Mouse (Mus musculus): ENCODE data around the gene Dnajb6. TPM values are rescaled to one million over a fixed set of nuclear protein-coding genes. Genes with fewer than 3 reads are reported as not detected.

The Dnajb6 gene
- polyA plus RNA-seq, 1 experiment from 2014 or later, result 132 TPM

DNA sequence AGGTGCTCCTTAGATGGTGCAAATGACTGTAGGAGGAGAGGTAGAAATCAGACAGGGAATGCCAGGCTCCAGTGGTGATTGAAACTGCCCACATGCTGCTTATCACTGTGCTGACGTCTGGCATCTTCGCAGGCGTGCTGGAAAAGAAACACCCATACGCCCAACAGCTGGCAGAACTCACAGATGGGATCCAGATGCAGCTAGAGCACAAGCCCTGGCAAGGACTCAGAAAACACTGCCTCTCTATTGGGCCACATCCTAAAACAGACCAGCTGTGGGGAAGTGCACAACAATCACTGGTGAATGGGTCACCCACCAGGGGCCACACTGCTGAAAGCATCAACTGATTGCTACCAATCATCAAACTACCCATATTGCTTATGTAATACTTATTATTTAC is 91.3 kb downstream of the Dnajb6 start:
- Histone ChIP-seq H3K4me1 (ENCODE audit: insufficient read depth, low read length) (no peaks in the 10 kb centered on the region), H3K27ac (ENCODE audit: low read length) (no peak overlapping the region), H3K9me3 (ENCODE audit: low read length) (no peaks in the 10 kb centered on the region), H3K36me3 (ENCODE audit: insufficient read depth, low read length) (no peaks in the 10 kb centered on the region), H3K27me3 (ENCODE audit: insufficient read depth, low read length) (no peaks in the 10 kb centered on the region), H3K4me2 (replicated peaks; ENCODE audit: low read depth, low read length) (no peak overlapping the region), H3K4me3 (ENCODE audit: low read length) (no peak overlapping the region), H3K9ac (replicated peaks; ENCODE audit: low read length) (no peak overlapping the region)
- 55% methylated on average over 4 of the region's 4 CpGs for WGBS
- 0 out of 2 replicates have a peak, but pooled peaks have one; percentile 51 for ATAC-seq (ENCODE audit: low FRiP score, low TSS enrichment)

DNA sequence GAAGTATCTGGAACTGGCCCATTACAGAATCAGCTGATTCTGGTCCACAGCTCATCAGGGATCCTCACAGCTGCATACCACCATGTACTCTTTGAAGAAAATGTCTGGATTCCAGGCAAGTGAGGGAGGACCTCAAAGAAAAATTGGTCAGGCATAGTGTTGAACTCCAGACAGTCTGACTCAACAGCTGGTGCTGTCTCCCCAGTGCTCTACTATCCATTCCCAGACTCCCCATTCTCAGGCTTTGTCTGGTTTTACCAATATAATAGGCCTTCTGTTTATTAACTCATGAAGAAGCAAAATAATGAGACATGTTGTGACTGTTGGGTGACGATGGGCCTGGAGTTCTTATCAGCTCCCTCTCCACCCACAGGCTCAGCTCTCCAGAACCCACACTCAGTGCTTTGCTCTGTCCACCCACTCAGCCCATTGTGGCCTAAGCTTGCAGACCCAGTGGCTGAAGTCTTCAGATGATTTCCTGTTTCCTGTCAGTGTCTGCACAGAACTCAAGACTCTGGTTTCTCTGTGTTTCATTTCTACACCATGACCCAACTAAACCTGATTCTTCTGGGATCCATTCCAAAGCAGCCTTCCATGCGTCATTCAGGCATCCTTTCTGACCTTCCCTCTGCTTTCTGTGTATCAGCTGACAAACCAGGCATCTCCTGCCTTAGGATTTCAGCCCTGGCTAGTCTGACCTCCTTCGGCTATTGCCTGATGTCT is 107.1 kb downstream of the Dnajb6 start:
- Histone ChIP-seq H3K36me3 (ENCODE audit: insufficient read depth, low read length) (no peaks in the 10 kb centered on the region), H3K4me2 (replicated peaks; ENCODE audit: low read depth, low read length) (no peak overlapping the region), H3K27me3 (ENCODE audit: insufficient read depth, low read length) (no peaks in the 10 kb centered on the region), H3K4me3 (ENCODE audit: low read length) (no peak overlapping the region), H3K9me3 (ENCODE audit: low read length) (no peaks in the 10 kb centered on the region), H3K9ac (replicated peaks; ENCODE audit: low read length) (no peak overlapping the region), H3K4me1 (ENCODE audit: insufficient read depth, low read length) (no peaks in the 10 kb centered on the region), H3K27ac (ENCODE audit: low read length) (no peak overlapping the region)
- WGBS, result 44% methylated on average over 3 of the region's 3 CpGs
- no peak for ATAC-seq (ENCODE audit: low FRiP score, low TSS enrichment)

DNA sequence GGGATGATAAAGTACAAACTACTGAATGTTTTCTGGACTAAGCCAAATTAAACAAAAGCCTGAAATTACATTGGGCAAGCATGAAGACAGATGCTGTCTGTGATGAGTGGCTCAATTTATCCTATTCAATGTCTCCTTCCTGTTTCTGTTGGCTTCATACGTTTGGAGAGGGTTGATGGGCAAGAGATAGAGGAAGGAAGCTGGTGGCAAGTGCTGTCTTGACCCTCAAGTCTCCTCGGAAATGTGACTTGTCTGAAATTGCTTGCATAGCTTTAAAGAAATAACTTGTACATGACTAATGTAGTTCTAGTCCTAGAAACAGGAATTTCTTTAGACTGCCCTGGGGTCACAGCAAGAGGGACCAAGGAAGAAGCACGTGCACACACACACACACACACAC is 109.5 kb downstream of the Dnajb6 start:
- Histone ChIP-seq H3K4me3 (ENCODE audit: low read length) (no peak overlapping the region), H3K27me3 (ENCODE audit: insufficient read depth, low read length) (no peaks in the 10 kb centered on the region), H3K27ac (ENCODE audit: low read length) (no peak overlapping the region), H3K4me1 (ENCODE audit: insufficient read depth, low read length) (no peaks in the 10 kb centered on the region), H3K36me3 (ENCODE audit: insufficient read depth, low read length) (no peaks in the 10 kb centered on the region), H3K9ac (replicated peaks; ENCODE audit: low read length) (no peak overlapping the region), H3K4me2 (replicated peaks; ENCODE audit: low read depth, low read length) (no peak overlapping the region), H3K9me3 (ENCODE audit: low read length) (no peaks in the 10 kb centered on the region)
- 52% methylated on average over 3 of the region's 3 CpGs for WGBS
- ATAC-seq (ENCODE audit: low FRiP score, low TSS enrichment), result no peak

DNA sequence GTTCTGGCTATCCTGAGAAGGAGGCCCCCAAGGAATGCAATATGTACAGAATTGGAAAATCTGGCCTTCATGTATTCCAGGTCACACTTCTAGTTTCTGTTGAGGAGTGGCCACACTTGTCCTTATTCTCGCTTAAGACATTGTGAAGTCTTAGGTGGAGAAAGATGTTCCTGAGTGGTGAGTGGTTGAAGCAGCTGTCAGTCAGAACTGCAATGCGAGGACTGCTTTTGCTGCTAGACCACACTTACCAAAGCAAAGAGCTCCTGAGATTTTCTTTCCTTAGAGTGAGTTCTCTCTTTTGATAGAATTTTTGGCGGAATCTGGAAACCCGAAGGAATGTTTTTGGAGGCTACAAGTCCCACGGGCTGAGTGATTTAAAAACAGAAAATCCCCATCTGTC is 112.0 kb downstream of the Dnajb6 start:
- ATAC-seq (ENCODE audit: low FRiP score, low TSS enrichment), result no peak
- Histone ChIP-seq H3K36me3 (ENCODE audit: insufficient read depth, low read length) (no peaks in the 10 kb centered on the region), H3K9ac (replicated peaks; ENCODE audit: low read length) (no peak overlapping the region), H3K9me3 (ENCODE audit: low read length) (no peaks in the 10 kb centered on the region), H3K4me2 (replicated peaks; ENCODE audit: low read depth, low read length) (no peak overlapping the region), H3K27me3 (ENCODE audit: insufficient read depth, low read length) (no peaks in the 10 kb centered on the region), H3K27ac (ENCODE audit: low read length) (no peak overlapping the region), H3K4me3 (ENCODE audit: low read length) (no peak overlapping the region), H3K4me1 (ENCODE audit: insufficient read depth, low read length) (no peaks in the 10 kb centered on the region)
- 88% methylated on average over 5 of the region's 5 CpGs for WGBS

DNA sequence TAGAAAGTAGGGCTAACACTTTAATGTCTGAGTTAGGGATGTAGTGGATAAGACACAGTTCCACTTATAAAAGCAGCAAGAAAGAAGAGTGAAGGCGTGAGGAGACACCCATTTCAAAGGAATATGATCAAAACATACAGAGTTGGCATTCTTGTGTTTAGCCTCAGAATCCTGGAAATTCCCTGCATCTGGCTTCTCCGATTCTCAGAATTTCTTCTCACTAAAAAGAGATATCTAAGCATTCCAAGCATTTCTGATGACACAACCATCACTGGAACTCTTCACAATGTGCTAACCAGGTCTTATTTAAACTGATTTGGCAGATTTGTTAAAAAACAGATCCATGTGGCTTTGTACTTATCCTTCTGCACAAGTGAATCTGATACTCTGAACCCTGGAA is 112.6 kb downstream of the Dnajb6 start:
- Histone ChIP-seq H3K9ac (replicated peaks; ENCODE audit: low read length) (no peak overlapping the region), H3K4me2 (replicated peaks; ENCODE audit: low read depth, low read length) (no peak overlapping the region), H3K4me1 (ENCODE audit: insufficient read depth, low read length) (no peaks in the 10 kb centered on the region), H3K27me3 (ENCODE audit: insufficient read depth, low read length) (no peaks in the 10 kb centered on the region), H3K36me3 (ENCODE audit: insufficient read depth, low read length) (no peaks in the 10 kb centered on the region), H3K27ac (ENCODE audit: low read length) (no peak overlapping the region), H3K9me3 (ENCODE audit: low read length) (no peaks in the 10 kb centered on the region), H3K4me3 (ENCODE audit: low read length) (no peak overlapping the region)
- 85% methylated on average over 2 of the region's 2 CpGs for WGBS
- no peak for ATAC-seq (ENCODE audit: low FRiP score, low TSS enrichment)

DNA sequence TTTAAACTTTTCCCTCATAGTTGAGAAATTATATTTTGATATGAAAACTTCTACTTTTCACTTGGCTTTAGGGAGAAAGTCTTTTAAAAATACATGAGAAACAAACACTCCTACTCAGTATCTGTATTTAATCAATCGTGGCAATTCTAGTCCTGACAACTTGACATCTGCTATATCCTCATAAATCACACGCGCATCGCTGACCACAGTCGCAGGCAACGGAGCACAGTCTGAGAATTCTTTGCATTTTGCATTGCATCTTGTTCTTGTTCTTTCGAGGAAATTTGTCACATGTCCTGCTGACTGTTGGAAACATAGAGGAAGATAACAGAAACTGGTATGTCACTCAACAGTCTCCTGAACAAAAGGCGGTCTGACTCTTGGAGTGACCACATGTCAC is 116.9 kb downstream of the Dnajb6 start:
- no peak overlapping the region for H3K9ac ChIP-seq (replicated peaks; ENCODE audit: low read length)
- H3K9me3 ChIP-seq (ENCODE audit: low read length), result no peaks in the 10 kb centered on the region
- no peaks in the 10 kb centered on the region for H3K27me3 ChIP-seq (ENCODE audit: insufficient read depth, low read length)
- 45% methylated on average over 8 of the region's 8 CpGs for WGBS
- ATAC-seq (ENCODE audit: low FRiP score, low TSS enrichment), result no peak
- no peaks in the 10 kb centered on the region for H3K4me1 ChIP-seq (ENCODE audit: insufficient read depth, low read length)
- no peak overlapping the region for H3K4me2 ChIP-seq (replicated peaks; ENCODE audit: low read depth, low read length)
- H3K4me3 ChIP-seq (ENCODE audit: low read length), result no peak overlapping the region
- no peak overlapping the region for H3K27ac ChIP-seq (ENCODE audit: low read length)
- H3K36me3 ChIP-seq (ENCODE audit: insufficient read depth, low read length), result no peaks in the 10 kb centered on the region

DNA sequence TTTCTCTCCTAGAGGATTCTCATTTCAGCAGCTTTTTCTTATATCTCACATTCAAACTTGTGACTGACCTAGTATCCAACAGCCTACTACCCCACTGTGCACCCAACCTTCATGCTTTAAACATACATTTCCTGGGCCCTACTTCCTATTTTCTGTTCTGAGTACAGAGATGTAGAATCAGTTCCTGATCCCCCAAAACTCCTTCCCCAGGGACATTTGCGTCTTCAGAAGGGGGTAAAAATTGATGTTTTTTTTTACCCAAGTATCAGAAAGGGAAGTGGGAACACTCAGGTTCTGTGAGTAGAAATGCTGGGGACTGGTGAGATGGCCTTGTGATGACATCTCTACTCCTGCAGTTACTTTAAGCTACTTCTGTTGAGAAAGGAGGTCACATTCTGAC is 117.5 kb downstream of the Dnajb6 start:
- ATAC-seq (ENCODE audit: low FRiP score, low TSS enrichment), result no peak
- 83% methylated on average over 1 of the region's 1 CpGs for WGBS
- no peaks in the 10 kb centered on the region for H3K36me3 ChIP-seq (ENCODE audit: insufficient read depth, low read length)
- no peaks in the 10 kb centered on the region for H3K4me1 ChIP-seq (ENCODE audit: insufficient read depth, low read length)
- H3K9ac ChIP-seq (replicated peaks; ENCODE audit: low read length), result no peak overlapping the region
- no peaks in the 10 kb centered on the region for H3K9me3 ChIP-seq (ENCODE audit: low read length)
- H3K27me3 ChIP-seq (ENCODE audit: insufficient read depth, low read length), result no peaks in the 10 kb centered on the region
- H3K27ac ChIP-seq (ENCODE audit: low read length), result no peak overlapping the region
- H3K4me2 ChIP-seq (replicated peaks; ENCODE audit: low read depth, low read length), result no peak overlapping the region
- no peak overlapping the region for H3K4me3 ChIP-seq (ENCODE audit: low read length)

DNA sequence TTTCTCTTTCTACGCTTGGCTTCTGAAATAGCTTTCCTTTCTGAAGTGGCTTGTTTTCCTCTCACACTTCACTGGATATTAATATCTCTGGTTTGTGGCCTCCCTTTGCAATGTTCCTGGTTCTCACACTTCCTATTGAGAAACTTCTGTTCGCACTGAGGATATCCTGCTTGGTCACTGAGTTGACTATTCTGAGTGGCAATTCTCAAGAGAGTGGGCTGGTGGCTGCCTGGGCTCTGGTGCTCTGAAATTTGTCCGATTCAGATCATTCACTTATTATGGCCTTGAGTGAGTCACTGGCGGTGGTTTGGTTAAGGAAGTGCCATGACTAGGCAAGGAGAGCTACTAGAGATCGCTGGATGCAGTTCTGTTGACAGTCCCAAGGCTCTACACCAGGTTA is 118.9 kb downstream of the Dnajb6 start:
- ATAC-seq (ENCODE audit: low FRiP score, low TSS enrichment), result no peak
- Histone ChIP-seq H3K27ac (ENCODE audit: low read length) (no peak overlapping the region), H3K27me3 (ENCODE audit: insufficient read depth, low read length) (no peaks in the 10 kb centered on the region), H3K9me3 (ENCODE audit: low read length) (no peaks in the 10 kb centered on the region), H3K9ac (replicated peaks; ENCODE audit: low read length) (no peak overlapping the region), H3K36me3 (ENCODE audit: insufficient read depth, low read length) (no peaks in the 10 kb centered on the region), H3K4me3 (ENCODE audit: low read length) (no peak overlapping the region), H3K4me2 (replicated peaks; ENCODE audit: low read depth, low read length) (no peak overlapping the region), H3K4me1 (ENCODE audit: insufficient read depth, low read length) (no peaks in the 10 kb centered on the region)
- WGBS, result 65% methylated on average over 5 of the region's 5 CpGs

DNA sequence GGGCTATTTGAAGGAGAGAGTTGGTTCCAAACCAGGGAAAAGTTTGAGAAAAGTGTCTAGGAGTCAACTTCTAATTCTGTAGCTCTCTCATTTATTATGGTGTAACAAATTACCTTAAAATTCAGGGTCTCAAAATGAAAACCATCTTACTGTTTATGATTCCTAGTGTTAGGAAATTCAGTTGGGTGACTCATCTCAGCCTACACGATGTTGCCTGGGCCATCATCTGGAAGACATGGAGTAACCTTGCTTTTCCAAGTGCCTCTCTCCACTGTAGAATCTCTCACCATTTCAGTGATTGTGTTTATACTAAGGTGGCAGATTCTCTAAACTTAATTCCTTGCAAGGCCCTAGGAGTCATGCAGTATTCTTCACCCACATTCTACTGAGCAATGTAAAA is 119.5 kb downstream of the Dnajb6 start:
- 66% methylated on average over 1 of the region's 1 CpGs for WGBS
- no peak overlapping the region for H3K4me3 ChIP-seq (ENCODE audit: low read length)
- no peaks in the 10 kb centered on the region for H3K4me1 ChIP-seq (ENCODE audit: insufficient read depth, low read length)
- no peak overlapping the region for H3K9ac ChIP-seq (replicated peaks; ENCODE audit: low read length)
- H3K27me3 ChIP-seq (ENCODE audit: insufficient read depth, low read length), result no peaks in the 10 kb centered on the region
- no peak overlapping the region for H3K4me2 ChIP-seq (replicated peaks; ENCODE audit: low read depth, low read length)
- H3K27ac ChIP-seq (ENCODE audit: low read length), result no peak overlapping the region
- H3K9me3 ChIP-seq (ENCODE audit: low read length), result no peaks in the 10 kb centered on the region
- H3K36me3 ChIP-seq (ENCODE audit: insufficient read depth, low read length), result no peaks in the 10 kb centered on the region
- ATAC-seq (ENCODE audit: low FRiP score, low TSS enrichment), result no peak

DNA sequence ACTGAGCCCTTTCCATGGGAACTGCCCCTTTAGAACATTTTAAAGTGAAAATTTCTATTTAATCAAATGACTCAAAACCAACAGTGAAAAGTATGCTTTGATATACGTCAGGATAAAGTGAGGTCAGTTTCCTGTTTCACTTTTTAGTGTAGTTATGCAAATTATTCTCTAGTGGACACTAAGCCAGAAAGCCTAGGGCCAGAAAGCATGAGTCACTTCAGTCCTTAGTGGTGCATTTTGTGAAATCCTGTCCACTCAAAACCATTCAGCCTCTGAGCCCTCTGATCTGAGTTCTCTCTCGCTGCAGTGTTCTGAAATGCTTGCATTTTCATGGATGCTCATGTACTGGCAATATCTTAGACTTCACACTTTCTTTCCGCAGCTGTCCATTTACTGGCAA is 126.0 kb downstream of the Dnajb6 start:
- ATAC-seq (ENCODE audit: low FRiP score, low TSS enrichment), result no peak
- Histone ChIP-seq H3K9me3 (ENCODE audit: low read length) (no peaks in the 10 kb centered on the region), H3K4me2 (replicated peaks; ENCODE audit: low read depth, low read length) (no peak overlapping the region), H3K27ac (ENCODE audit: low read length) (no peak overlapping the region), H3K36me3 (ENCODE audit: insufficient read depth, low read length) (no peaks in the 10 kb centered on the region), H3K4me1 (ENCODE audit: insufficient read depth, low read length) (no peaks in the 10 kb centered on the region), H3K9ac (replicated peaks; ENCODE audit: low read length) (no peak overlapping the region), H3K4me3 (ENCODE audit: low read length) (no peak overlapping the region), H3K27me3 (ENCODE audit: insufficient read depth, low read length) (no peaks in the 10 kb centered on the region)
- WGBS, result 69% methylated on average over 3 of the region's 3 CpGs

All from kidney, embryonic 16.5 days (tissue).